Mouse (Mus musculus) lung, embryonic 16.5 days (tissue): ENCODE results near the gene Rp2. TPM values are rescaled to one million over a fixed set of nuclear protein-coding genes. Genes with fewer than 3 reads are reported as not detected.
"Not testable (repeated sequence)": the region's sequence is repeated elsewhere in the genome, so short reads cannot be mapped to it uniquely, and the experiment has no call there.

Experiments
- ATAC-seq: fragments of 200-750 bp; cut with Nextera tagmentation; 2 replicates; pipeline ENCODE4 v1.8.0; 2017; ENCODE audit warnings: low read depth, mild to moderate bottlenecking, moderate library complexity
- H3K27ac ChIP-seq: fragments of 300-500 bp; sonication (generic); 2 replicates; pipeline ENCODE4 v1.5.1; 2014; ENCODE audit warnings: mild to moderate bottlenecking, control low read depth, low read length
- H3K27me3 ChIP-seq: fragments of 300-500 bp; sonication (generic); 2 replicates; pipeline ENCODE4 v1.6.1; 2014; ENCODE audit warnings: low read depth, low read length, mixed read lengths; ENCODE audit not compliant: control insufficient read depth, insufficient read depth
- H3K36me3 ChIP-seq: fragments of 300-500 bp; sonication (generic); 2 replicates; pipeline ENCODE4 v1.6.1; 2014; ENCODE audit warnings: low read length; ENCODE audit not compliant: control insufficient read depth, insufficient read depth
- H3K4me1 ChIP-seq: fragments of 300-500 bp; sonication (generic); replicated peaks from 2 replicates; pipeline ENCODE4 v1.6.1; 2014; ENCODE audit warnings: low read length, mixed read lengths; ENCODE audit not compliant: control insufficient read depth, insufficient read depth
- H3K4me2 ChIP-seq: fragments of 300-500 bp; sonication (generic); 2 replicates; pipeline ENCODE4 v1.6.1; 2014; ENCODE audit warnings: low read depth, low read length, control low read depth
- H3K4me3 ChIP-seq: fragments of 300-500 bp; sonication (generic); 2 replicates; pipeline ENCODE4 v1.5.1; 2014; ENCODE audit warnings: mild to moderate bottlenecking, low read length, control low read depth
- H3K9ac ChIP-seq: fragments of 300-500 bp; sonication (generic); 2 replicates; pipeline ENCODE4 v1.6.1; 2014; ENCODE audit warnings: low read length, control low read depth
- H3K9me3 ChIP-seq: fragments of 300-500 bp; sonication (generic); 2 replicates; pipeline ENCODE4 v1.6.1; 2016; ENCODE audit warnings: low read length; ENCODE audit not compliant: control insufficient read depth
- WGBS: fragments of 180-500 bp; shearing (Covaris S2); extraction: QIAGEN DNeasy Blood & Tissue Kit; methylation state at CpG from one replicate; pipeline ENCODE4 v1.1.7; 2014; 5-methylcytosine and 5-hydroxymethylcytosine counted together
- polyA plus RNA-seq: library from polyadenylated mRNA; unstranded; fragments of >200 nt; fragmentation: Nextera tagmentation; extraction: Ambion mirVana; gene quantifications from 2 replicates; pipeline ENCODE4 v1.2.1, GENCODE M21; 2015

The Rp2 gene
- polyA plus RNA-seq, 1 experiment from 2014 or later: 22.9 TPM

DNA sequence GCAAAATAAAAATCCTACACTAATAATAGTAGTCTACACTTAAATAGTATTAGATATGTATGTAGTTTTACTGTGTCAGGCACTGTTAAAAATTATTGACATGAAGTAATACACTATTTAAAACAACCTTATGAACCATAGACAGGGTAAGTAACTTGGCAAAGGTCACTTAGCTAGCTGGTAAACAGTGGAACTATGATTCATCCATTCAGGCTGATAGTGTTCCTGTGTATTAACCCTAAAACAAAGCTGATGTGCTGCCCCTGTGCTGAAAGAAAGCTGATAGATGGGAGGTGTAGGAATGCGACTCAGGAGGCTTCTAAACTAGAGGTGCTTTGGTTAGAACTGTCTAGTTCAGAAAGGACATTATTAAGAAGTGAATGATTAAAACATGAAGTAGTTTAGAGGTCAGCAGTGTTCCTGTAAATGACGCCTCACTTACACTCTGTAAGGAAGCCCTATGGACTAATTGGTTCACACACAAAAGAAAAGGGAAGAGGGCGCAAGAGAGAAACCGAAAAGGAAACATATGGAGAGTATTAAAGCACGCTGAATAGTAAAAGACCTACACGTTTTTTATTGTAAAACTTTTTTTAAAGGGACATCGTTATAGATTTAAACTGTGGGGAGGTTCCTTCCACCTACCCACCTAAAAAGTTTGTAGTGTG lies 15.2 kb downstream of the Rp2 start:
- no peaks in the 10 kb centered on the region for H3K4me1 ChIP-seq

DNA sequence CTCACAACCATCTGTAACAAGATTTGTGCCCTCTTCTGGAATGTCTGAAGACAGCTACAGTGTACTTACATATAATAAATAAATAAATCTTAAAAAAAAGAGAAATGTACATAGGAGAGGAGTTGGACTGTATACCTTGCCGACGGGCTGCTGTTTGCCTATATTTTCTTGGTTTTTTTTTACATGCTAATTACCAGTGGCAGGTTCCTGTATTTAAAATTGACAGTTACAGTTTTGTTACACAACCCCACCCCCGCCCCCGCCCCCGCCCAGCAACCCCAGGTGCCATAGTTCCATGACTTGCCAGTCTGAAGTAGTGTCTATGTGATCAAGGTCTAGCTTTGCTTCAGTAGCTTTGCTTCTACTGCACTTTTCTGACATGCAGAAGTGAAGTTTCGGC lies 18.0 kb downstream of the Rp2 start:
- WGBS: 87% methylated on average over 6 of the region's 6 CpGs
- no peak for ATAC-seq
- H3K36me3 ChIP-seq: no peaks in the 10 kb centered on the region; the same call in 1 of the 2 replicates

More for the DNA sequence above, 15.2 kb downstream of the Rp2 start:
- WGBS: 75% methylated on average over 7 of the region's 7 CpGs
- H3K9ac ChIP-seq: no peak overlapping the region
- H3K9me3 ChIP-seq: no peaks in the 10 kb centered on the region
- no peak overlapping the region for H3K27ac ChIP-seq
- H3K36me3 ChIP-seq: no peaks in the 10 kb centered on the region; the same call in 1 of the 2 replicates
- H3K4me3 ChIP-seq: no peak overlapping the region
- no peak for ATAC-seq
- no peak overlapping the region for H3K4me2 ChIP-seq
- H3K27me3 ChIP-seq: no peaks in the 10 kb centered on the region

DNA sequence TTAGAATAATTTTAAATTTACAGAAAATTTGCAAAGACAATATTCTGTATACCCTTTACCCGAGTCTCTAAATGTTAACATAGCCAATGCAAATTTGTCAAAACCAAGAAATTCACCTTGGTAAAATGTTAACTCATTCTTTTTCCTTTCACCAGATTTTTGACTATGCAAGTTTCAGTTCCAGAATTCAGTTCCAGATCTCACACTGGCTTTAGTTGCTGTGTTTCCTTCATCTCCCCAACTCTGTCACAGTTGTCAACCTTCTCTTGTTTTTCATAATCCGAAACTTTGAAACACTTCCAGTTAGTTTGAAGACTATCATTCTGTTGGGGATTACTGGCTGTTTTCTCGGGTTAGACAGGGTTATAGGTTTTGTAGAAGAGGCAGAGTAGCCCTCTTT lies 22.7 kb downstream of the Rp2 start:
- H3K9me3 ChIP-seq: no peaks in the 10 kb centered on the region
- no peaks in the 10 kb centered on the region for H3K27me3 ChIP-seq
- no peak overlapping the region for H3K4me2 ChIP-seq
- no peaks in the 10 kb centered on the region for H3K36me3 ChIP-seq
- no peaks in the 10 kb centered on the region for H3K4me1 ChIP-seq
- no peak for ATAC-seq
- H3K4me3 ChIP-seq: no peak overlapping the region
- WGBS: 62% methylated on average over 3 of the region's 3 CpGs
- no peak overlapping the region for H3K9ac ChIP-seq
- H3K27ac ChIP-seq: no peak overlapping the region

More for the DNA sequence above, 18.0 kb downstream of the Rp2 start:
- Histone ChIP-seq H3K27ac (no peak overlapping the region), H3K27me3 (no peaks in the 10 kb centered on the region), H3K4me3 (no peak overlapping the region), H3K9ac (no peak overlapping the region), H3K9me3 (no peaks in the 10 kb centered on the region), H3K4me2 (no peak overlapping the region), H3K4me1 (no peaks in the 10 kb centered on the region)

DNA sequence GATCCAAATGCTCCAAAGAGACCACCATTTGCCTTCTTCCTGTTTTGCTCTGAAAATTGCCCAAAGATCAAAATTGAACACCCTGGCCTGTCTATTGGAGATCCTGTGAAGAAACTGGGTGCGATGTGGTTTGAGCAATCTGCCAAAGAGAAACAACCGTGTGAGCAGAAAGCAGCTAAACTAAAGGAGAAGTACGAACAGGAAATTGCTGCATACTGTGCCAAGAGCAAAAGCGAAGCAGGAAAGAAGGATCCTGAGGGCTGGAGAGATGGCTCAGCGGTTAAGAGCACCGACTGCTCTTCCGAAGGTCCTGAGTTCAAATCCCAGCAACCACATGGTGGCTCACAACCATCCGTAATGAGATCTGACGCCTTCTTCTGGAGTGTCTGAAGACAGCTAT lies 27.7 kb downstream of the Rp2 start:
- 80% methylated on average over 9 of the region's 9 CpGs for WGBS
- ATAC-seq, H3K4me1 ChIP-seq: not testable (repeated sequence)

DNA sequence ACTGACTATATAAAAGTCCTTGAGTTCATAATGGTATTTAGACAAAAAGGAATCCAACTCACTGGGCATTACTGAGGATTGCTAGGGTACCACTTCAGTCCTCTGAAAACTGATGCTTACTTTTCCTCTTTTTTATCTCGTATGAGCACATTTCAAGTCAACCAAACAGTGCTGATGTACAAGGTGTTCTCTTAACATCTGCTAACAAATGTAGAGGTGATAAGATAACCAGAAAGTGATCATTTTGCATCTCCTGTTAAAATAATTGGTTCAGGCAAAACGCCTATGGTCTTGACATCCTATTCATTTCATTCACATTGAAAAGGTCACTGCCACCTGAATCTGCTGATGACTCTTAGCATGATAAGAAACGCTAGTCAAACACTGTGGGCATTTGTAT lies 28.7 kb downstream of the Rp2 start:
- Histone ChIP-seq H3K27me3 (no peaks in the 10 kb centered on the region), H3K27ac (no peak overlapping the region), H3K4me3 (no peak overlapping the region), H3K9ac (no peak overlapping the region), H3K4me1 (no peaks in the 10 kb centered on the region), H3K9me3 (no peaks in the 10 kb centered on the region), H3K36me3 (no peaks in the 10 kb centered on the region), H3K4me2 (no peak overlapping the region)
- 45% methylated on average over 3 of the region's 3 CpGs for WGBS
- no peak for ATAC-seq

More for the DNA sequence above, 27.7 kb downstream of the Rp2 start:
- H3K9me3 ChIP-seq, H3K4me2 ChIP-seq, H3K4me3 ChIP-seq, H3K27me3 ChIP-seq, H3K9ac ChIP-seq, H3K27ac ChIP-seq, H3K36me3 ChIP-seq: not testable (repeated sequence)

DNA sequence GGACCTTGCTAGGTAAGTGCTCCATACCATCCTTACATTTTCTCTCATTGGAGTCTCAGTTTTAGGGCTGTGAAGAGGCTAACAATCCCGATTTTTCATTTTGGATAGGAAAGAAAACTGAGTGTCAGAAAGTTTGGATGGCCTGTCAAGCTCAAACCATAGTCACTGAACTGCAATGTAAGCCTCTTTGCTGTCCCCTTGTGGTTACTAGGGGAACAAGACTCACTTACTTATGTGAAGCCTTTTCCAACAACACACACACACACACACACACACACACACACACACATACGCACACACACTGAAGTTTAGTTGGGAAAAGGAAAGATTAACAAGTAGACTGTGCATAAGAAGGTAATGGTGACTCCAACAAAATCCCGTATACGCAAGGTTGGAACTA lies 39.8 kb downstream of the Rp2 start:
- Histone ChIP-seq H3K4me3 (no peak overlapping the region), H3K9me3 (no peaks in the 10 kb centered on the region), H3K27me3 (no peaks in the 10 kb centered on the region), H3K4me1 (no peaks in the 10 kb centered on the region), H3K9ac (no peak overlapping the region), H3K27ac (no peak overlapping the region), H3K36me3 (no peaks in the 10 kb centered on the region), H3K4me2 (no peak overlapping the region)
- ATAC-seq: no peak
- WGBS: 84% methylated on average over 4 of the region's 4 CpGs

DNA sequence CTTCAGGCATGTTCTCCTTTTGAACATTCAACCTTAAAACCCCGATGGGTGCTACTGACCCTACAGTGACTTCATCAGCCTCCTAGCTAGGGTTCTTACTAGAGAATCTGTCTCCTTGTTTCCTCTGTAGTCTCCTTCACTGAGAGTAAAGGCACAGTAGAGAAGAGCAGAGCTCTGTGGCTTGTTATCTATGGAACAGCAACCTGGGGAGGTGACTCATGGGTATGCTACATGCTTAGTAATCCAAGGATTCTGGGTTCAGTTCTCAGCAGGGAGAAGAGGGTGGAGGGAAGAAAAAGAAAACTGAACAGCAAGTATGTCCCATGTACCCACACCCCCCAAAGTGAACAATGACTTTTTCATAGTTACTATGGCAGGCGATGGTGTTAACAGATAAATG lies 42.6 kb downstream of the Rp2 start:
- WGBS: 86% methylated on average over 2 of the region's 2 CpGs
- no peak for ATAC-seq

DNA sequence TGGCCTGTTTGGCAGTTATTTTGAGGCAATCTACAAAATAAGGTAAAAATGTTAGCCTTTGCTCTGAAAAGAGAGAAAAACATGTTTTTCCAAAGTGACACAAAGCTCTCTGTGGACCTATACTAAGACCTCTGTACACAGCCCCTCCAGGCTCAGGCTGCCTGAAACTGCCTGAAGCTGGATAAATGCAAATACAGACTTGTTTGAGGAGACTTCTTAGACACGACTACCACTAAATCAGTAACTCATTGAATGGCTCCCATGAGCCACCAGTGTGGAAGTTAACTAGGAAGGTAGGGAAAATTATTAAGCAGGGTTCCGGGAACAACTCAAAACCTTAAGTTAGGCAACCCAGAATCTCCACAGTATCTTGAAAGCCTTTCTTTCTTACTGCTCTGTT lies 43.4 kb downstream of the Rp2 start:
- Histone ChIP-seq H3K9me3 (no peaks in the 10 kb centered on the region), H3K36me3 (no peaks in the 10 kb centered on the region), H3K4me3 (no peak overlapping the region), H3K27ac (no peak overlapping the region; the same call in 1 of the 2 replicates), H3K9ac (no peak overlapping the region), H3K27me3 (no peaks in the 10 kb centered on the region), H3K4me1 (no peaks in the 10 kb centered on the region), H3K4me2 (no peak overlapping the region)
- 68% methylated on average over 2 of the region's 2 CpGs for WGBS
- no peak for ATAC-seq

More for the DNA sequence above, 42.6 kb downstream of the Rp2 start:
- H3K4me3 ChIP-seq: no peak overlapping the region
- no peaks in the 10 kb centered on the region for H3K36me3 ChIP-seq
- no peak overlapping the region for H3K4me2 ChIP-seq
- H3K27ac ChIP-seq: no peak overlapping the region
- no peaks in the 10 kb centered on the region for H3K9me3 ChIP-seq
- H3K9ac ChIP-seq: no peak overlapping the region
- H3K27me3 ChIP-seq: no peaks in the 10 kb centered on the region
- no peaks in the 10 kb centered on the region for H3K4me1 ChIP-seq

DNA sequence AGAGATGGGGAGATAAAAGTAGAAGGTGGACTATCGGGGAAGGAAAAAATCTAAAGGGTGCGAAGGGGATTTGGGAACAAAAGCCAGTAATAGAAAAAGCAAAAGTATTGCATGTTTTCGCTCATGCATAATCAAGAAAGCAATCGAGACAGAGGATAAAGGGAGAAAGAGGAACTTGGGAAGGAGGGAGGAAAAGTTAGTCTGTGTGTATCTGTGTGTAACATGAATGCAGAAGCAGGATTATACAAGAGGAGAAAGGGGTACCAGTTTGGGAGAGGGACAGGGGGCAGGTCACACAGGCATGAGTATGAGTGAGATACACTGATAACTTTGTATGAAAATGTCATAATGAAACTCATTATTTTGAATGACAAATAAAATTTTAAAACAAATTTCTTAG lies 47.1 kb downstream of the Rp2 start:
- ATAC-seq: no peak
- 95% methylated on average over 4 of the region's 4 CpGs for WGBS
- Histone ChIP-seq H3K4me2 (no peak overlapping the region), H3K4me1 (no peaks in the 10 kb centered on the region), H3K4me3 (no peak overlapping the region), H3K27me3 (no peaks in the 10 kb centered on the region), H3K9me3 (no peaks in the 10 kb centered on the region), H3K27ac (no peak overlapping the region), H3K36me3 (no peaks in the 10 kb centered on the region), H3K9ac (no peak overlapping the region)

DNA sequence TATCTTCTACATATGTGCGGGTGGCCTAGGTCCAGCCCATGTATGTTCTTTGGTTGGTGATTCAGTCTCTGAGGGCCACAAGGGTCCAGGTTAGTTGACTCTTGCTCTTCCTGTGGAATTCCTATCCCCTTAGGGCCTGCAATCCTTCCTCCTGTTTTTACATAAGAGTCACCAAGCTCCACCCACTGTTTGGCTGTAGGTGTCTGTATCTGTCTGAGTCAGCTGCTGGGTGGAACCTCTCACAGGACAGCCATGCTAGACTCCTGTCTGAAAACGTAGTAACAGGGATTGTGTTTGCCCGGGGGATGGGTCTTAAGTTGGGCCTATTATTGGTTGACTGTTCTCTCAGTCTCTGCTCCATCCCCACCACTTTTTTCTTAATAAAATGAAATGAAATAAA lies 47.9 kb downstream of the Rp2 start:
- no peaks in the 10 kb centered on the region for H3K36me3 ChIP-seq
- H3K4me1 ChIP-seq: no peaks in the 10 kb centered on the region
- no peak for ATAC-seq
- no peaks in the 10 kb centered on the region for H3K9me3 ChIP-seq
- H3K4me2 ChIP-seq: no peak overlapping the region
- 80% methylated on average over 3 of the region's 3 CpGs for WGBS
- no peak overlapping the region for H3K9ac ChIP-seq
- H3K27ac ChIP-seq: no peak overlapping the region
- H3K4me3 ChIP-seq: no peak overlapping the region
- no peaks in the 10 kb centered on the region for H3K27me3 ChIP-seq
